Mouse (Mus musculus): ENCODE measurements around the gene Gpr183.
A peak's percentile ranks its signal among the peaks of the same experiment; 100 is the strongest.

The Gpr183 gene

GRCm38 (mm10) chr14:121931594-121931993 is 33.4 kb downstream of the Gpr183 start:
- DNase-seq (ENCODE audit: low spot score in 2 of 2) = no peak

- DNase-seq (ENCODE audit: low spot score in 2 of 2) = no peak
These were observed 34.1 kb downstream of the Gpr183 start for GRCm38 (mm10) chr14:121930731-121931383.

GRCm38 (mm10) chr14:121929243-121929951 is 35.6 kb downstream of the Gpr183 start:
- no peak for DNase-seq (ENCODE audit: low spot score in 2 of 2)

GRCm38 (mm10) chr14:121928375-121929137 is 36.4 kb downstream of the Gpr183 start:
- peak in 1 of 2 experiments; percentile 29 for DNase-seq (ENCODE audit: low spot score in 2 of 2)

GRCm38 (mm10) chr14:121927451-121927850 is 37.5 kb downstream of the Gpr183 start:
- no peak for DNase-seq (ENCODE audit: low spot score in 2 of 2)

GRCm38 (mm10) chr14:121926901-121927300 is 38.1 kb downstream of the Gpr183 start:
- no peak for DNase-seq (ENCODE audit: low spot score in 2 of 2)

- no peak for DNase-seq (ENCODE audit: low spot score in 2 of 2)
These were observed 40.1 kb downstream of the Gpr183 start for GRCm38 (mm10) chr14:121924876-121925275.

GRCm38 (mm10) chr14:121922731-121923130 is 42.3 kb downstream of the Gpr183 start:
- no peak for DNase-seq (ENCODE audit: low spot score in 2 of 2)

- DNase-seq (ENCODE audit: low spot score in 2 of 2) = no peak
These were observed 43.0 kb downstream of the Gpr183 start for GRCm38 (mm10) chr14:121922016-121922415.

- no peak for DNase-seq (ENCODE audit: low spot score in 2 of 2)
These were observed 44.4 kb downstream of the Gpr183 start for GRCm38 (mm10) chr14:121920511-121921124.

- no peak for DNase-seq (ENCODE audit: low spot score in 2 of 2)
These were observed 45.2 kb downstream of the Gpr183 start for GRCm38 (mm10) chr14:121919752-121920151.

GRCm38 (mm10) chr14:121918266-121918665 is 46.7 kb downstream of the Gpr183 start:
- no peak for DNase-seq (ENCODE audit: low spot score in 2 of 2)

GRCm38 (mm10) chr14:121916311-121917094 is 48.5 kb downstream of the Gpr183 start:
- DNase-seq (ENCODE audit: low spot score in 2 of 2) = no peak

- DNase-seq (ENCODE audit: low spot score in 2 of 2) = no peak
These were observed 49.4 kb downstream of the Gpr183 start, which contains the start of gene Gpr18 for GRCm38 (mm10) chr14:121915621-121916020. Gpr18 (minus strand) TSS chr14:121915781.

GRCm38 (mm10) chr14:121915143-121915542 is 49.9 kb downstream of the Gpr183 start:
- DNase-seq (ENCODE audit: low spot score in 2 of 2) = no peak

GRCm38 (mm10) chr14:121912501-121912900 is 52.5 kb downstream of the Gpr183 start:
- no peak for DNase-seq (ENCODE audit: low spot score in 2 of 2)

GRCm38 (mm10) chr14:121909868-121910267 is 55.1 kb downstream of the Gpr183 start:
- no peak for DNase-seq (ENCODE audit: low spot score in 2 of 2)

GRCm38 (mm10) chr14:121906992-121907681 is 57.9 kb downstream of the Gpr183 start:
- no peak for DNase-seq (ENCODE audit: low spot score in 2 of 2)

GRCm38 (mm10) chr14:121906341-121906991 is 58.5 kb downstream of the Gpr183 start:
- DNase-seq (ENCODE audit: low spot score in 2 of 2) = no peak

GRCm38 (mm10) chr14:121904754-121905153 is 60.2 kb downstream of the Gpr183 start:
- DNase-seq (ENCODE audit: low spot score in 2 of 2) = no peak
